Mouse (Mus musculus) gastrocnemius, adult 2 months (tissue): ENCODE data around the gene Tceal8. TPM values are rescaled to one million over a fixed set of nuclear protein-coding genes. Genes with fewer than 3 reads are reported as not detected.
A peak's percentile ranks its signal among the peaks of the same experiment; 100 is the strongest.
"Not testable (repeated sequence)": the region's sequence is repeated elsewhere in the genome, so short reads cannot be mapped to it uniquely, and the experiment has no call there.

ENCODE experiments used
- DNase-seq: peaks from one replicate; pipeline ENCODE4 v3.0.0; 2022
- H3K27ac ChIP-seq: fragments of 200-600 bp; 2 replicates; pipeline ENCODE4 v1.8.1; 2022; ENCODE audit warnings: mild to moderate bottlenecking
- H3K4me3 ChIP-seq: fragments of 200-600 bp; 2 replicates; pipeline ENCODE4 v1.8.1; 2022; ENCODE audit warnings: mild to moderate bottlenecking, moderate library complexity
- CTCF ChIP-seq: fragments of 200-600 bp; IDR thresholded peaks from 2 replicates; pipeline ENCODE4 v1.8.1; 2022; ENCODE audit warnings: antibody characterized with exemption, mild to moderate bottlenecking, moderate library complexity
- intact Hi-C: fragments of 180-260 bp; cut with DNase I; formaldehyde crosslinking; loops from one replicate; pipeline ENCODE4 v1.15.1; 2025
- long read RNA-seq, 2 experiments: library from polyadenylated mRNA; stranded (forward); transcript quantifications; one replicate each; pipeline ENCODE4 v2.0.0; 2021
- total RNA-seq, 2 experiments: library from RNA; stranded (reverse); gene quantifications; 2 replicates each; pipeline ENCODE4 v1.2.3; 2021

Gene Tceal8
- total RNA-seq, result 10 to 100 TPM in 1 of 2 experiments, 1 to 10 TPM in 1; 9.5 to 11.2 TPM
- long read RNA-seq, experiment 1, transcript Tceal8-201 (3 exons, 1,250 nt), result major isoform, 9 of 9 reads
- long read RNA-seq, experiment 1, partial matches to known transcripts, result 0 of 9 reads
- long read RNA-seq, experiment 1, other reads (novel, unspliced or antisense), result 0 of 9 reads
- long read RNA-seq, experiment 2, transcript Tceal8-201 (3 exons, 1,250 nt), result major isoform, 14 of 15 reads
- long read RNA-seq, experiment 2, partial matches to known transcripts, result 0 of 15 reads
- long read RNA-seq, experiment 2, other reads (novel, unspliced or antisense), result 1 of 15 reads

DNA sequence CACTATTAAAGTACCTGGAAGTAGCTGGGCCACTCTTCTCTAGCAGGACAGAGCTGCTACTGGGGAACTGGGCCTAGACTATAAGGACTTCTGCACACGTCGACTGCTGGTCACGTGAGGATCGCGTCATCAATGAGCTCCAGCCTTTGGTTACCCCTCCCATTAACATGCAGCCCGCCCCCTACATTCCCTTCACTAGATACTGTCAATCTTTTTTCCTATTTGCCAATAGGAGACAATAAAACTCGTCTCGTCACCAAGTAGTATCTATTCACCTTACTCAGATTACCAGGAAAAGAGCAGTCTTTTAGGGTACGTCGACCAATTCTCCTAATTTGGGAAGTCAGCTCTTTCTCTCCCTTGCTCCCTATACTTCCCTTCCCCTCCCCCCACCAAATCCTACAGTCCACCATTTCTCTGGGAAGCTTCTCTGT, at the start of gene Tceal8:
Gene Tceal8, minus strand, starts transcription at position 225 of the 434 bp plus-strand sequence.
- H3K27ac ChIP-seq, result peak within 1 kb of the TSS; percentile 88
- intact Hi-C loops, result no loop called here
- H3K4me3 ChIP-seq, result peak within 1 kb of the TSS; percentile 71
- peak; percentile 77 for DNase-seq
- no peak for TF ChIP-seq CTCF

DNA sequence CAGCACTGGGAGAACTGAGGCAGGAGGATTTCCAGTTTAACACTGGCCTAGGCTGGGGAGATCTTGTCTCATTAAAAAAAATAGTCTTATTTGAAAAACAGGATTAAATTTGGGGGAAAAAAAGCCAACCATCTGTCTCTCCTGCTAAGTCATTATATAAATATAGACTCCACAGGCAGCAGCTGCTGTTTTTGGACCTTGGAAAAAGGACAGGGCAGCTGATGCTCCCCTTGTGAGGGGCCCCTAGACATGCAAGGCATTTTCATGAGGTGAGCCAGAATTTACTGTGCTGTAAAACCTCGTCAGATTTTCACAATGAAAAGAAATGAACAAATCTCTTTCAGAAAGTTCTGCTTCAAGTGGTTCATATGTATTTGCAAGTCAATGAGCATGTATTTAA, 44.2 kb upstream of the Tceal8 start:
- intact Hi-C loops, result no loop called here
- H3K27ac ChIP-seq, result peak overlapping the region; percentile 57; the same call in 1 of the 2 replicates
- H3K4me3 ChIP-seq, result no peak overlapping the region
- peak; percentile 30 for DNase-seq
- no peak for TF ChIP-seq CTCF

DNA sequence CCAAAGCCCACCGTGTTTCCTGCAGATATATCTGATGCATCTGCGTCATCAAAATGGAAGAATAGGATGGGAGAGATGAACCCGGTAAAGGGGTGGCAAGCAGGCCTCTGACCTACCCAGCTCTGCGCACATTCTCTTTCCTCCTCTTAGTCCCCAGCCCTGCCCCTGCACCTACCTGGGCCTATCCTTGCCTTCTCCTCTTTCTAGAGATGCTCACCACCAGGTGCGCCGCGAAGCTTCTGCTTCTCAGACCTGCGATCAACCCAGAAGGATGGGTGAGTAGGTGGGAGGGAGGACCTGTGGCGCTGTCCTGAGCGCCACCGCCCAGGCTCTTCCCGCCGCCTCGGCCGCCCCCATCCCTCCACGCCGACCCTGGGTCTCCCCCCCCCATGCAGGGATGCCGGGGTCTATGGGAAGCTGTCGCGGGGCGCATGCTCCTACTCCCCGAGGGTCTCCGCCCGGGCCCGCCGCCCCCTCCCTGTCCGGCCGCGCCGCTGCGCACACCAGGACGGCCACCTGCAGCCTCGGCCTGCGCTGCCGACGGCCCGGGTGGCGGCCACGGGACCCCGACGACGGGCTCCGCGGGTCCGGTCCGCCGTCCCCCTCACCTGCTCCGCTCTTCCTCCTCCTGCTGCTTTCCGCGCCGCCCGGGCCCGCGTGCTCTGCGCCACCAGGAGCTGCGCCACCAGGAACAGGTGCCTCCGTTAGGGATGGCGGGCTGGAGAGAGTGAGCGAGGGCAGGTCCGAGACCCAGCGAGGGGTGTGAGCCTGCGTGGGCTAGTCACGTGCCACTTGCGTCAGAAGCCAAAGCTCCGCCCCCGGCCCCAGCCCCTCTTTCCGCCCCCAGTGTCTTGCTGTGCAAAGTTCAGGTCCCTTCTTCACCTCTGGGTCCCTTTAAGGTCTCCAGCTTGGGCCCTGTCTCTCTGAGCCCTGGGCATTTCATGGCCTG, 42.9 kb upstream of the Tceal8 start, which contains the start of the genes Tceal7 and Bex1:
Gene Tceal7, plus strand, starts transcription at position 51 of the 949 bp plus-strand sequence.
Gene Bex1, minus strand, starts transcription at position 785 of the 949 bp plus-strand sequence.
- Histone ChIP-seq H3K27ac (peak within 1 kb of the TSS; percentile 57), H3K4me3 (peak within 1 kb of the TSS; percentile 55)
- intact Hi-C loops, DNase-seq: not testable (repeated sequence)

DNA sequence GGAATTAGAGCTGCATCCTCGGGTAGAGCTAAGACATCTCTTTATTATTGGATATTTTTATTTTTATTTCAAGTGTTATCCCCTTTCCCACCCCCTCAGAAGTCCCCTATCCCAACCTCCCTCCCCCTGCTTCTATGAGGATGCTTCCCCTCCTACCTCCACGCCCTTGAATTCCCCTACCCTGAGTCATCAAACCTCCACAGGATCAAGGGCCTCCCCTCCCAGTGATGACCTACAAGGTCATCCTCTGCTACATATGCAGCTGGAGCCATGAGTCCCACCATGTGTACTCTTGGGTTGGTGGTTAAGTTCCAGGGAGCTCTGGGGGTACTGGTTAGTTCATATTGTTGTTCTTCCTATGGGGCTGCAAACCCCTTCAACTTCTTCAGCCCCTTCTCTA, 41.3 kb upstream of the Tceal8 start:
- no peak for TF ChIP-seq CTCF
- no peak for DNase-seq
- Histone ChIP-seq H3K27ac (no peak overlapping the region), H3K4me3 (no peak overlapping the region)
- intact Hi-C loops, result no loop called here

DNA sequence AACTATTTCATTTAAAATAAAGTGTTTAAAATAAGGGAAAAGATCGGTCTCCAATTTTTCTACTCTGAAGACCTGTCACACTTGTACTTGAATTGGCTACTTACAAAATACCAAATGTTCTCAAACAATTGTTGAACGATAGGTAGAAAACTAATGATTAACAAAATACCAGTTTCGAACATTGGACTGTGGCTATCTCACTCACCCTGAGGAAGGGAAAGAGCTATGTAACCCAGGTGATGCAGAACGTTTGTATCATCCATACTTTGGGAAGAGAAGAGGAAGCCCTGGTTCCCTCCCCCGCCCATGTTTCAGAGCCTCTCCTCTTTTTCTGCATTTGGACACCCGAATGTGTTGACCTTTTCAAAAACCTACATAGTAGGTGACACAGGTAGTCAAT, 32.3 kb upstream of the Tceal8 start:
- Histone ChIP-seq H3K27ac (no peak overlapping the region), H3K4me3 (no peak overlapping the region)
- TF ChIP-seq CTCF, result no peak
- no peak for DNase-seq
- intact Hi-C loops, result no loop called here

DNA sequence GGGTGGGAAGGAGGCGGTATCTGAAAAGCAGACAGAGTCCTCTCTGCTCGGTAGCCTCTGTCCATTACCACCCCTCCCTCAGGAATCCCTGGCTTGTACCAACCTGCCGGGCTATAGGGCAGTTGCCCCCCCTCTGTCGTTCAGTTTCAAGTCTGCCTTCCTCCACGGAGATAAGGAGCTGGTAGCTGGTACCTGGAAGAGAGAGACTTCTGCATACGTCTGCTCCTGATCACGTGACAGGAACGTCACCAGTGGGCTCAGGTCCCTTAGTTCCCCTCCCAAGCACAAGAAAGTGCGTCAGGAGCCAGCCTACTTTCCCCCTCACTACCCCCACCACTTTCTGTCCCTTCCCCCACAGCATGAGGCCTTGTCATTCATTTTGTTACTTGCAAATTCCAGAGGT, 31.5 kb upstream of the Tceal8 start, which contains the start of gene Tceal5:
Gene Tceal5, minus strand, starts transcription at position 213 of the 403 bp plus-strand sequence.
- DNase-seq, result peak; percentile 42
- no peak for TF ChIP-seq CTCF
- Histone ChIP-seq H3K27ac (peak within 1 kb of the TSS; percentile 74), H3K4me3 (peak within 1 kb of the TSS; percentile 73)
- intact Hi-C loops, result no loop called here

DNA sequence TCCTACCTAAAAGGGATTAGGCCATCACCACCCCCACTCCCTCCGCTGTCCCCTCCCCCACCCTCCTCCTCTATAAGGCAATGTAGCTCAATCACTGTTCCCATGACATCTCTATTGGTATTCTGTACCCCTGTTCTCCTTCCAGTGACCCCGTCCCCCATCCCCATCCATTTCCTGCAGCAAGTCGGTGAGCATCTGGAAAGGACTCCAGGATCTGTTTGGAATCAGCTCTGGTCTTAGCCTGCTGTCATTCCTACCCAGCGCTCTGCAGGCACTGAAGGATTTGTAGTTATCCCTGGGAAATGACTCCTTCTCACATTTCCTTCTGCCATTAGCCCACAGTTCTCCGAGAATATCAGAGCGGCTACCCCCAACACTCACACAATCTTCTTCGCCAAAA, 31.1 kb upstream of the Tceal8 start:
- no peak for TF ChIP-seq CTCF
- intact Hi-C loops, result no loop called here
- H3K4me3 ChIP-seq, result peak overlapping the region; percentile 73
- peak overlapping the region; percentile 74 for H3K27ac ChIP-seq
- no peak for DNase-seq

DNA sequence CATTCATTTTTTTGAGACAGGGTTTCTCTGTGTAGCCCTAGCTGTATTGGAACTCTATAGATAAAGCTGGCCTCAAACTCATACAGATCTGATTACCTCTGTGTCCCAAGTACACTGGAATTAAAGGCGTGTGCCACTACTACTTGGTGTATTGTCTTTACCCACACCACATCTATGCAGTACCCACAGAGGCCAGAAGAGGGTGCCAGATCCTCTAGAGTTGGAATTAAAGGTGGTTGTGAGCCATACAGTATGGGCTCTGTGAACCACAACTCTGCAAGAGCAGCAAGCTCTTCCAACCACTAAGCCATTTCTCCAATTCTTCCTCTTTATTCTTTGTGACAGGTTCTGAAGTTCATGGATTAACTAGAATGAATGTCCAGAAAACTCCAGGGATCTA, 24.7 kb upstream of the Tceal8 start:
- intact Hi-C loops, result loop anchor here (2.0 kb wide), 1 partner anchor 108 kb away; no protein-coding TSS in a partner anchor
- H3K27ac ChIP-seq, result no peak overlapping the region
- peak; percentile 31 for DNase-seq
- peak; percentile 67 for TF ChIP-seq CTCF
- no peak overlapping the region for H3K4me3 ChIP-seq

DNA sequence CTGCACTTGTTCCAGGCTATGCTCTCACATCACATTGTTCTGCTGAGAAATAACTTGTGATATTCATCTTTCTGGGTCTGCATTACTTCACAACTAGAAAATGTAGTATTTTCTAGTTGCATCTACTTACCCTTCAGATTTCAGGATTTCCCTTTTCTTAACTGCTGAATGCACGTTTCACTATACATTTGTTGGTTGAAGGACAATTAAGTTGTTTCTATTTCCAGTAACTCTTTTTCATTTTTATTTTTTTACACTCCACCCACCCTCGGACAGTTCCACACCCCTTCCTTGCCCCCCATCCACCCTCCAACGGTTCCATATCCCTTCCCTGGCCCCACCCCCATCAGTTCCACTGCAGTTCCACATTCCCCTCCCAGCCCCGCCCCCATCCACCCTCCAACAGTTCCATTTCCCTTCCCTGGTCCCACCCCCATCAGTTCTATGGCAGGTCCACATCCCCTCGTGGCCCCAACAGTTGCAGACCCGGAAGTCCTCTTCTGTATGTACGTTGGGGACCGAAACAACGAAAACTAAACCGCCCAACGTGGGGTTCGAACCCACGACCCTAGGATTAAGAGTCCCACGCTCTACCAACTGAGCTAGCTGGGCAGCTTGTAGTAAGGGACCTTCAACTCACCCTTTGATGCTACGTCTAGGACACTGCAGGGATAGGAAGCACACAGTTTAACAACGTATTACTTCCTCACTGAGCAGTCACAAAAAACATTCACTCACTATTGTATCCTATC, 23.2 kb upstream of the Tceal8 start:
- no peak for TF ChIP-seq CTCF
- intact Hi-C loops, result no loop called here
- no peak for DNase-seq
- no peak overlapping the region for H3K4me3 ChIP-seq
- no peak overlapping the region for H3K27ac ChIP-seq

DNA sequence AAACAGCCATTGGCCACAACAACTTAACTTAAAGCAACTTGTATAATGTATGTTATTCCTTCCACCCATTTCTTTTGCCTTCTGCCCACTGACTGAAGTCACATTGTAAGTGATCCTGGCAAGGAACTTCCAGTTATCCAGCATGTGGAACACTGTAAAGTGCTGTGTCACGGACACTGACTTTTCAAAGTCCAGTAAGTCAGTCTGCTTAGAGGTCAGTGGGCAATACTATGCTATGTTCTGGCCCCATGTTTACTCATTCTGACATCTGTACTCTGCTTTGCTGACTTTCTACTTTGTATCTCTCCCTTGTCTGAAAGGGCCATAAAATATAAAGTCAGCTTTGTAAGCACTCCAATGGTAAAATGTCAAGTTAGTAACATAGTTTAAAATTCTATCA, 11.0 kb upstream of the Tceal8 start:
- intact Hi-C loops, result no loop called here
- Histone ChIP-seq H3K27ac (no peak overlapping the region), H3K4me3 (no peak overlapping the region)
- TF ChIP-seq CTCF, result no peak
- no peak for DNase-seq

DNA sequence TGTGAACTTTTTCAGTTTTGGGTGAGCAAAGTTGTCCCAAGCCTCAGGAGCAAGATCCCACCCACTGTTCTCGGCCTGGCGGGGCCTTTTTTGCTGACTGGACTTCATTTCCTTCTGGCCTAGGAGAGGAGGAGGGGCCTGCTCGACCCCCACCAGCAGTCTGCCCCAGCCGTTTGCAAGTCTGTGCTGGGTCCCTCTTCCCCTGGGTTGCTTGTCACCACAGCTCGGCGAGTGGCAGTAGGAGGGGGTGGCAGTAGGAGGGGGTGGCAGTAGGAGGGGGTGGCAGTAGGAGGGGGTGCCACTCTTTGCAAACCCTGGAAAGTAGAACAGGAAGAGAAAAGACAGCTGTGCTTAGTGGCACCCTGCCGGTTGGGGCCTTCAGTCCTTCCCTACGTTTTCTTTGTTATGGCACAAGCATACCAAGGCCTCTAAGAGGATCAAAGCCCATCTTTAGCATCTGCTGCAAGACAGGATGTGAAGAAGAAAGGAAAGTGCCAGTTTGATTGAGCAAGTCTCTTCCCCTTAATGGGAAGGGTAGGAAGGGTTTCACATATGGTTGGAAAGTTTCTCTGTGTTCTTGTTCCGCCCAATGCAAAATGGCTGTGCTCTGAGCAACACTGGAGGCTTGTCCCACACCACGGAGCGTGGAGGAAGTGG, 8.9 kb upstream of the Tceal8 start:
- intact Hi-C loops, result no loop called here
- no peak for DNase-seq
- Histone ChIP-seq H3K27ac (no peak overlapping the region), H3K4me3 (no peak overlapping the region)
- TF ChIP-seq CTCF, result no peak

DNA sequence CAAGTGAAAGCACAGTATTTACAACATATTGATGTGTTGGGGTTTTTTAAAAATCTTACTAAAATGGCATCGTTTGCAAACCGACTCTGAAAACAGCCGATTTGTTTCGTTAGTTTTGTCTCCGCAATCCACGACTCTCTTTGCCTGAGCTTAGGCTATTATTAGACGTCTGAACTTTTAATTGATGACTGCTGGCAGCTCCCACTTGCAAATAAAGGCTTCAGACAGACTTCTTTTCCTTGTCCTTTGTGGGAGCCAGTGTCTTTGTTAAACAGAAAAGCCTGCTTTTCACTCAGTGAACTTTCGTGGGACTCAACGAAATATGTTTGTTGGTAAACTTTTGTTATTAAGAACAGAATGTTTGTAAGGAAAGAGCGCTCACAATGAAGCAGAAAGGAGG, 644 bp upstream of the Tceal8 start:
- H3K27ac ChIP-seq, result peak overlapping the region; percentile 88
- H3K4me3 ChIP-seq, result peak overlapping the region; percentile 71
- no peak for DNase-seq
- no peak for TF ChIP-seq CTCF
- intact Hi-C loops, result no loop called here
